Mouse (Mus musculus) neutrophil, adult 5-6 weeks (primary cell): ENCODE measurements around the gene Gm156. TPM values are rescaled to one million over a fixed set of nuclear protein-coding genes. Genes with fewer than 3 reads are reported as not detected.
A peak's percentile ranks its signal among the peaks of the same experiment; 100 is the strongest.
"Not testable (repeated sequence)": the region's sequence is repeated elsewhere in the genome, so short reads cannot be mapped to it uniquely, and the experiment has no call there.

Experiments
- ATAC-seq: fragments of 151-379, 151-347 bp; 2 replicates; pipeline ENCODE4 v1.8.0; 2017; ENCODE audit warnings: mild to moderate bottlenecking, moderate TSS enrichment; ENCODE audit not compliant: insufficient number of reproducible peaks, poor library complexity, low FRiP score, severe bottlenecking; ENCODE audit errors: extremely low read depth
- total RNA-seq: library from RNA; stranded (forward); fragments of 200-1000 nt; gene quantifications from 2 replicates; pipeline ENCODE4 v1.2.3, GENCODE M21; 2017

Gene Gm156
- not detected in 2 replicates for total RNA-seq

GRCm38 (mm10) chr6:129784170-129784569, at the start of gene Gm156:
TSS of gene Gm156 (minus strand) at chr6:129784270.
- ATAC-seq, result not testable (repeated sequence)

GRCm38 (mm10) chr6:129825559-129825958, 41.5 kb upstream of the Gm156 start:
- ATAC-seq, result no peak

- ATAC-seq, result no peak
These were observed 39.9 kb upstream of the Gm156 start for GRCm38 (mm10) chr6:129824004-129824403.

GRCm38 (mm10) chr6:129817731-129818130, 33.7 kb upstream of the Gm156 start:
- no peak for ATAC-seq

GRCm38 (mm10) chr6:129747654-129748032, 36.4 kb downstream of the Gm156 start:
- 0 out of 2 replicates have a peak, but pooled peaks have one; percentile 26 for ATAC-seq

GRCm38 (mm10) chr6:129747016-129747653, 36.9 kb downstream of the Gm156 start:
- peak; percentile 60; the same call in 1 of the 2 replicates for ATAC-seq

GRCm38 (mm10) chr6:129746151-129746550, 37.9 kb downstream of the Gm156 start:
- 0 out of 2 replicates have a peak, but pooled peaks have one; percentile 9 for ATAC-seq

GRCm38 (mm10) chr6:129740069-129740721, 43.9 kb downstream of the Gm156 start, which contains the start of gene Klri2:
TSS of gene Klri2 (minus strand) at chr6:129740484.
- no peak for ATAC-seq

- no peak for ATAC-seq
These were observed 47.7 kb downstream of the Gm156 start for GRCm38 (mm10) chr6:129736414-129736813.

- no peak for ATAC-seq
These were observed 56.8 kb downstream of the Gm156 start for GRCm38 (mm10) chr6:129727237-129727636.

- 0 out of 2 replicates have a peak, but pooled peaks have one; percentile 13 for ATAC-seq
These were observed 62.7 kb downstream of the Gm156 start for GRCm38 (mm10) chr6:129721390-129721789.

- ATAC-seq, result no peak
These were observed 63.6 kb downstream of the Gm156 start for GRCm38 (mm10) chr6:129720487-129720886.

GRCm38 (mm10) chr6:129717032-129717431, 67.0 kb downstream of the Gm156 start, which contains the start of gene Klri1:
TSS of gene Klri1 (minus strand) at chr6:129717132.
- ATAC-seq, result no peak

Other genes starting within 250 kb of the Gm156 start
- 3.6 and 3.7 TPM in 2 replicates for gene Klre1, start 206.4 kb downstream of the Gm156 start, total RNA-seq
- gene Klrd1, start 192.5 kb downstream of the Gm156 start, total RNA-seq, result 25.5 and 29.5 TPM in 2 replicates
- 7.0 and 9.3 TPM in 2 replicates for gene Klrk1, start 160.4 kb downstream of the Gm156 start, total RNA-seq
- gene Klrc3, start 140.9 kb downstream of the Gm156 start, total RNA-seq, result not detected in 2 replicates
- 2.1 and 3.3 TPM in 2 replicates for gene Klrc2, start 123.6 kb downstream of the Gm156 start, total RNA-seq
- 1.2 and 2.8 TPM in 2 replicates for gene Klrc1, start 105.3 kb downstream of the Gm156 start, total RNA-seq
- gene Klri1, start 67.1 kb downstream of the Gm156 start, total RNA-seq, result not detected in 2 replicates
- gene Klri2, start 43.8 kb downstream of the Gm156 start, total RNA-seq, result 1.2 and 1.6 TPM in 2 replicates
- not detected in 2 replicates for gene Gm17631, start 78.4 kb upstream of the Gm156 start, total RNA-seq
- gene Klra17, start 92.4 kb upstream of the Gm156 start, total RNA-seq, result 43.4 and 44.9 TPM in 2 replicates
- gene Klra5, start 133.4 kb upstream of the Gm156 start, total RNA-seq, result not detected in 2 replicates
- not detected in 2 replicates for gene Klra6, start 242.7 kb upstream of the Gm156 start, total RNA-seq